Mouse (Mus musculus): ENCODE measurements around the gene Eomes. TPM values are rescaled to one million over a fixed set of nuclear protein-coding genes. Genes with fewer than 3 reads are reported as not detected.

The Eomes gene
- total and polyA plus RNA-seq, 3 experiments: not detected

GRCm38 (mm10) chr9:118486361-118487095 lies 8.5 kb downstream of the Eomes start:
- H3K79me2 ChIP-seq (replicated peaks; ENCODE audit: control insufficient read depth, extremely low read depth, insufficient read depth, poor library complexity, severe bottlenecking): no peaks in the 10 kb centered on the region
- H3K4me2 ChIP-seq (ENCODE audit: insufficient read depth, low read depth, poor library complexity, severe bottlenecking): no peak overlapping the region
- no peaks in the 10 kb centered on the region for H3K9me3 ChIP-seq (replicated peaks; ENCODE audit: low read length)
- no peak for DNase-seq (ENCODE audit: extremely low read depth)
- H3K4me1 ChIP-seq (ENCODE audit: control insufficient read depth in 1 of 2, insufficient read depth in 2 of 2): peaks cover 0 to 6% of the 10 kb centered on the region in 2 experiments; a peak in 3 of 4 replicates
- no peaks in the 10 kb centered on the region for H3K36me3 ChIP-seq (replicated peaks in 1 of 2; ENCODE audit: control insufficient read depth in 1 of 2, insufficient read depth in 1 of 2, low read length in 1 of 2)
- H3K4me3 ChIP-seq (replicated peaks in 1 of 3; ENCODE audit: low read depth in 2 of 3, low read length in 2 of 3, poor library complexity in 1 of 3): no peak overlapping the region
- in situ Hi-C loops (cut with MboI; ENCODE audit: low pct_ligation_motif_present, low pct_unique_long_range_greater_than_20kb, low sequenced_read_pairs): loop anchor here (25.0 kb wide), 1 partner anchor 424 kb away; no protein-coding TSS in a partner anchor
- no peaks in the 10 kb centered on the region for H3K27me3 ChIP-seq (replicated peaks)
- dilution Hi-C loops (cut with MboI; ENCODE audit: extremely low pct_ligation_motif_present, extremely low pct_unique_long_range_greater_than_20kb, low sequenced_read_pairs): no loop called here
- no peak overlapping the region for H3K9ac ChIP-seq (ENCODE audit: insufficient read depth, low read depth)
- H3K27ac ChIP-seq (ENCODE audit: insufficient read depth, low read depth): no peak overlapping the region
- TF ChIP-seq ZC3H11A (IDR thresholded peaks at IDR 0.05; ENCODE audit: low read depth, low read length) (no peak), ETS1 (conservative IDR thresholded peaks at IDR 0.05; ENCODE audit: low read depth, low read length) (no peak)

- Histone ChIP-seq H3K4me2 (ENCODE audit: insufficient read depth, low read depth, poor library complexity, severe bottlenecking) (no peak overlapping the region), H3K36me3 (replicated peaks in 1 of 2; ENCODE audit: control insufficient read depth in 1 of 2, insufficient read depth in 1 of 2, low read length in 1 of 2) (no peaks in the 10 kb centered on the region), H3K27ac (ENCODE audit: insufficient read depth, low read depth) (no peak overlapping the region), H3K4me3 (replicated peaks in 1 of 3; ENCODE audit: low read depth in 2 of 3, low read length in 2 of 3, poor library complexity in 1 of 3) (no peak overlapping the region), H3K4me1 (ENCODE audit: control insufficient read depth in 1 of 2, insufficient read depth in 2 of 2) (peaks cover 0 to 6% of the 10 kb centered on the region in 2 experiments; a peak in 2 of 4 replicates), H3K9ac (ENCODE audit: insufficient read depth, low read depth) (no peak overlapping the region), H3K79me2 (replicated peaks; ENCODE audit: control insufficient read depth, extremely low read depth, insufficient read depth, poor library complexity, severe bottlenecking) (no peaks in the 10 kb centered on the region), H3K27me3 (replicated peaks) (no peaks in the 10 kb centered on the region), H3K9me3 (replicated peaks; ENCODE audit: low read length) (no peaks in the 10 kb centered on the region)
- TF ChIP-seq CTCF (conservative IDR thresholded peaks at IDR 0.05 in 1 of 2, IDR thresholded peaks at IDR 0.05 in 1 of 2; ENCODE audit: low read depth in 2 of 2, low read length in 2 of 2) (no peak), ETS1 (conservative IDR thresholded peaks at IDR 0.05; ENCODE audit: low read depth, low read length) (no peak), MAZ (IDR thresholded peaks at IDR 0.05; ENCODE audit: low read depth, low read length) (no peak), BHLHE40 (IDR thresholded peaks at IDR 0.05; ENCODE audit: low read depth, low read length) (no peak), ZNF384 (IDR thresholded peaks at IDR 0.05; ENCODE audit: low read depth, low read length) (no peak), USF1 (IDR thresholded peaks at IDR 0.05; ENCODE audit: low read depth, low read length) (no peak), GABPA (IDR thresholded peaks at IDR 0.05; ENCODE audit: insufficient replicate concordance, low read depth, low read length) (no peak), SIN3A (IDR thresholded peaks at IDR 0.05; ENCODE audit: low read length) (no peak), SMC3 (IDR thresholded peaks at IDR 0.05; ENCODE audit: low read depth, low read length) (no peak), ZMIZ1 (IDR thresholded peaks at IDR 0.05; ENCODE audit: low read depth, low read length) (no peak), KAT2A (IDR thresholded peaks at IDR 0.05; ENCODE audit: insufficient replicate concordance, low read length) (no peak), USF2 (conservative IDR thresholded peaks at IDR 0.05; ENCODE audit: low read depth, low read length) (no peak), POLR2A (IDR thresholded peaks at IDR 0.05; ENCODE audit: low read depth, low read length) (no peak), NRF1 (IDR thresholded peaks at IDR 0.05; ENCODE audit: low read depth, low read length) (no peak), NELFE (IDR thresholded peaks at IDR 0.05; ENCODE audit: low read depth, low read length) (no peak)
- DNase-seq (ENCODE audit: extremely low read depth): no peak
- in situ Hi-C loops (cut with MboI; ENCODE audit: low pct_ligation_motif_present, low pct_unique_long_range_greater_than_20kb, low sequenced_read_pairs): loop anchor here (25.0 kb wide), 1 partner anchor 425 kb away; no protein-coding TSS in a partner anchor
- dilution Hi-C loops (cut with MboI; ENCODE audit: extremely low pct_ligation_motif_present, extremely low pct_unique_long_range_greater_than_20kb, low sequenced_read_pairs): no loop called here
These were observed 9.0 kb downstream of the Eomes start for GRCm38 (mm10) chr9:118487096-118487395.

All from CH12.LX (cell line).